Mouse (Mus musculus) heart, adult 2 months (tissue): Measurements from ENCODE around the gene Rtn4ip1.

ENCODE experiments used
- CTCF ChIP-seq: fragments of 200-600 bp; IDR thresholded peaks from 2 replicates; pipeline ENCODE4 v1.8.1; 2022; ENCODE audit warnings: antibody characterized with exemption, mild to moderate bottlenecking, moderate library complexity
- POLR2A ChIP-seq: fragments of 200-500 bp; IDR thresholded peaks from 2 replicates; pipeline ENCODE4 v1.6.1; 2011; ENCODE audit warnings: mild to moderate bottlenecking, low read depth, low read length, control low read depth; ENCODE audit not compliant: insufficient read depth

DNA sequence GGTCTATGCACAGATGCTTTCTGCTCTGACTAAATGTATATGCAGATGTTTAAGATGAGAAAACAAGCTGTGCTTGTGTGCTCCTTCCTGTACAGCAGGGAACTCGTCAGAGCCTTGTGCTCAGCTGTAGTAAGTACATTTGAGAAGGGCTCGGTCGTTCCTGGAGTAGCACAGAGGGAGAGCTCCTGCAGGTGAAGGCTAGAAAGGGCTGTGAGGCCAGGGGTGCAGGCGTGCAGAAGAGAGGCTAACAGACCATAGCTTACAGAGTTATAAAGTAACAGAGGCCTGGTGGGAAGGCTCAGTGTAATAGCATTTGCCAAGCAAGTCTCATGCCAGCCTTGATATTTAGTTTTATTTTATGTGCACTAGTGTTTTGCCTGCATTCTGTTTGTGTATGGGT, 43.8 kb downstream of the Rtn4ip1 start:
- TF ChIP-seq CTCF, result no peak
- TF ChIP-seq POLR2A, result no peak
